Mouse (Mus musculus) thymus, adult 2 months (tissue): ENCODE data around the gene Acvr1b.

Experiments
- CTCF ChIP-seq: fragments of 200-500 bp; IDR thresholded peaks from 2 replicates; pipeline ENCODE4 v1.5.1; 2012; ENCODE audit warnings: mild to moderate bottlenecking, control low read depth, low read length, moderate library complexity, borderline replicate concordance; ENCODE audit not compliant: control insufficient read depth, poor library complexity, insufficient read depth; ENCODE audit errors: extremely low read depth
- POLR2A ChIP-seq: fragments of 200-500 bp; IDR thresholded peaks from 2 replicates; pipeline ENCODE4 v1.6.1; 2012; ENCODE audit warnings: mild to moderate bottlenecking, low read length, control low read depth, moderate library complexity; ENCODE audit not compliant: control insufficient read depth, poor library complexity, insufficient read depth; ENCODE audit errors: extremely low read depth

GRCm38 (mm10) chr15:101212435-101212834 lies 38.6 kb downstream of the Acvr1b start:
- no peak for TF ChIP-seq CTCF
- no peak for TF ChIP-seq POLR2A
